Mouse (Mus musculus) limb, embryonic 14.5 days (tissue): Measurements from ENCODE around the gene Pglyrp1. TPM values are rescaled to one million over a fixed set of nuclear protein-coding genes. Genes with fewer than 3 reads are reported as not detected.

Experiments
- ATAC-seq: fragments of 200-750 bp; cut with Nextera tagmentation; 2 replicates; pipeline ENCODE4 v1.8.0; 2017; ENCODE audit warnings: low read depth, moderate number of reproducible peaks, moderate TSS enrichment; ENCODE audit not compliant: low FRiP score
- DNase-seq: peaks from one replicate; pipeline ENCODE4 v3.0.0-alpha.2; 2015; ENCODE audit warnings: low spot score
- H3K27ac ChIP-seq: fragments of 300-500 bp; sonication (generic); replicated peaks from 2 replicates; pipeline ENCODE4 v1.5.1; 2014; ENCODE audit warnings: low read depth, mild to moderate bottlenecking, low read length, moderate library complexity, mixed read lengths
- H3K27me3 ChIP-seq: fragments of 300-500 bp; sonication (generic); 2 replicates; pipeline ENCODE4 v1.6.1; 2014; ENCODE audit warnings: low read length, mixed read lengths; ENCODE audit not compliant: control insufficient read depth, insufficient read depth
- H3K36me3 ChIP-seq: fragments of 300-500 bp; sonication (generic); 2 replicates; pipeline ENCODE4 v1.6.1; 2014; ENCODE audit warnings: mild to moderate bottlenecking, low read length, moderate library complexity, mixed read lengths; ENCODE audit not compliant: control insufficient read depth, insufficient read depth
- H3K4me1 ChIP-seq: fragments of 300-500 bp; sonication (generic); 2 replicates; pipeline ENCODE4 v1.6.1; 2014; ENCODE audit warnings: antibody characterized with exemption, low read length, mixed read lengths; ENCODE audit not compliant: control insufficient read depth, insufficient read depth
- H3K4me2 ChIP-seq: fragments of 300-500 bp; sonication (generic); replicated peaks from 2 replicates; pipeline ENCODE4 v1.6.1; 2014; ENCODE audit warnings: low read depth, mild to moderate bottlenecking, low read length, moderate library complexity; ENCODE audit not compliant: severe bottlenecking
- H3K4me3 ChIP-seq: fragments of 300-500 bp; sonication (generic); replicated peaks from 2 replicates; pipeline ENCODE4 v1.5.1; 2014; ENCODE audit warnings: low read length
- H3K9ac ChIP-seq: fragments of 300-500 bp; sonication (generic); 2 replicates; pipeline ENCODE4 v1.6.1; 2014; ENCODE audit warnings: mild to moderate bottlenecking, low read depth, low read length, moderate library complexity; ENCODE audit not compliant: severe bottlenecking
- H3K9me3 ChIP-seq: fragments of 300-500 bp; sonication (generic); 2 replicates; pipeline ENCODE4 v1.6.1; 2016; ENCODE audit warnings: low read length; ENCODE audit not compliant: control insufficient read depth
- POLR2A ChIP-seq: fragments of 200-500 bp; IDR thresholded peaks from 2 replicates; pipeline ENCODE4 v1.8.0; 2012; ENCODE audit warnings: inconsistent platforms, mild to moderate bottlenecking, moderate library complexity, borderline replicate concordance; ENCODE audit not compliant: insufficient read depth, insufficient read length; ENCODE audit errors: extremely low read depth
- WGBS: fragments of 180-500 bp; shearing (Covaris S2); extraction: QIAGEN DNeasy Blood & Tissue Kit; methylation state at CpG from one replicate; pipeline ENCODE4 v1.1.7; 2014; 5-methylcytosine and 5-hydroxymethylcytosine counted together
- polyA plus RNA-seq, 2 experiments: library from polyadenylated mRNA; depleted of rRNA in 1 of 2; stranded (reverse) in 1 of 2; unstranded in 1 of 2; fragments of >200 nt; fragmentation: Nextera tagmentation in 1 of 2; extraction: Ambion mirVana in 1 of 2; gene quantifications; 2 replicates each; pipeline versions ENCODE4 v1.2.1 to v1.2.3; 2012 to 2014

The Pglyrp1 gene
- polyA plus RNA-seq, 2 experiments = 0.60 to 1.9 TPM

DNA sequence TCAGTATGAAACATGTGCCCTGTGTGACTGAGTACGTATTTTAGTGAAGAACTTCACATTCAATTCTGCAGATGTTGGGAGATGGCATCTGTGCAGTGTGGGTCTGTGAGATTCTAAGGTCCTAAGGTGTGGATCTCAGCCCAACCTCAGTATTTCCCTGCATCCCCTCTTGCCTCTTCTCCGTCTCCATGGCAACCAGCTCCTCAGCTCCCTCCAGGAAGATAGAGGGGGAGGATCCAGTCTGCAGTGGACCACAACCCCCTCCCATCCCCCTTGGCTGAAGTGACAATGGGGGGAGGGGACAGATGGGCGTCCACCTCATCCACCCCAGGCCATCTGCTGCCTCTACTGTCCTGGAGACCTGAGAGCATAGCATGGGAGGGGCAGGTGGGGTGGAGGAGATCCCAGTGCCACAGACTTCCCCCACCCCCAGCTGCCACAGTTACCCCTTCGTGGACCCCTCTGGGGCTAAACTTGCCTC, 52.6 kb downstream of the Pglyrp1 start:
- DNase-seq (no peak), ATAC-seq (no peak)
- 17% methylated on average over 4 of the region's 4 CpGs for WGBS
- no peak overlapping the region for H3K9ac ChIP-seq
- H3K36me3 ChIP-seq = no peaks in the 10 kb centered on the region
- TF ChIP-seq POLR2A = no peak
- peaks cover 49% of the 10 kb centered on the region for H3K27me3 ChIP-seq
- no peak overlapping the region for H3K4me2 ChIP-seq
- no peak overlapping the region for H3K4me3 ChIP-seq
- H3K4me1 ChIP-seq = peaks cover 3% of the 10 kb centered on the region; the same call in 1 of the 2 replicates
- H3K27ac ChIP-seq = no peak overlapping the region
- H3K9me3 ChIP-seq = no peaks in the 10 kb centered on the region

DNA sequence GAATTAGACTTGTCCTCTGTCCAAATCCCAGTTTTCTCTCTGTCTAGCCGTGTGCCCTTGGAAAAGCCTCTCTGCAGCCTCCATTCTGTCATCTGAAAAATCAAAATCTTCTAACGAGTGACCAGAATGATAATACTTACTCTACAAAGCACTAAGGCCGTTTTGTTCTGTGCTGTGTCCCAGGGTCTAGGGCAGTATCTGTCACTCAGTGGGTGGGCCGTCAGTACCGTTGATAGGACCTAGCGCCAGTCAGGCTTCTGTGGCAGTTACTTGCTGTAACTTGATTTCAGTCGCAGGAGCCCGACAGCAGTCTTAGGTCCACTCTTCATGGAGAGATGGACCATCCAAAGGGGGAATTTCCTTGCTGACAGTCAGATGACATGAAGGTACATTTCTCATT, 53.2 kb downstream of the Pglyrp1 start:
- Histone ChIP-seq H3K27me3 (peaks cover 49% of the 10 kb centered on the region), H3K9me3 (no peaks in the 10 kb centered on the region), H3K9ac (no peak overlapping the region), H3K4me3 (no peak overlapping the region), H3K4me2 (no peak overlapping the region), H3K36me3 (no peaks in the 10 kb centered on the region), H3K4me1 (peaks cover 3% of the 10 kb centered on the region; the same call in 1 of the 2 replicates), H3K27ac (no peak overlapping the region)
- 16% methylated on average over 8 of the region's 8 CpGs for WGBS
- ATAC-seq = no peak
- no peak for DNase-seq
- TF ChIP-seq POLR2A = no peak

DNA sequence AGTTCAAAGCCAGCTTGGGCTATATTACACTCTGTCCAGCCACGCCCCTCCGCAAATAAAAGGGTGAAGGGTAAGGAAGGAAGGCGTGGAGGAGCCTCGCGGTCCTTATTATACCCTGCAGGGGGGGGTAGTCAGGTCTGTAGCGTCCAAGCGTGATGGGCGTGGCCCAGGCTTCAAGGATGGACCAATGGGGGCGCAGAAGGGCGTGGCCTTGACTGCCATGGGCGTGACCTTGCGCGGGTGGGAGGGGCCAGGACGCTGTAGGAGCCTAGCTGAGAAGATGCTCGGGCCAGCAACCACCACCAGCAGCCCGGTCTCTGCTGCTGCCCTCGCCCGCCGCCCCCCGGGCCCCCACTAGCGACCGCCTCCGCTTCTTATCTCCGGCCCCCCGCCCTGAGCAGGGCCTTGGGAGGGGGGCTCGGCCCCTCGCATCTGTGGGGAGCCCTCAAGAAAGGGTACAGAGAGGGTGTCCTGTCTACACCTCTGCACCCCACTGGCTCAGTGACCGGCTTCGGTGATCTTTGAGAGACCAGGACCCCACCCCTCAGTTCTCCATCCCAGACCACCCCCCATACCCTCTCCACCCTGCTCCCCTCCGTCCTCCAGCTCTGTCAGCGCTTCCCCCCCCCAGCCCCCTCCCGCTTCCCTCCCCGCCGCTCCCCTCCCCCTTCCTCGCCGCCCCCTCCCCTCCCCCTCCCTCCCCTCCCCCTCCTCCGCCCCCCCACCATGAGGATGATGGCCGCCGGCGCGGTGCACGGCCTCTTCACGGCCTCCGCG, 54.2 kb downstream of the Pglyrp1 start, which contains the start of gene Nova2:
TSS of gene Nova2 (plus strand) at position 727 of the 777 bp plus-strand sequence.
- Histone ChIP-seq H3K4me2 (peak within 1 kb of the TSS; percentile 76), H3K27me3 (peaks cover 49% of the 10 kb centered on the region), H3K9ac (peak within 1 kb of the TSS; percentile 49), H3K36me3 (no peaks in the 10 kb centered on the region), H3K4me1 (peaks cover 3% of the 10 kb centered on the region; the same call in 1 of the 2 replicates), H3K9me3 (no peaks in the 10 kb centered on the region), H3K27ac (no peak within 1 kb of the TSS), H3K4me3 (peak within 1 kb of the TSS; percentile 43)
- 0% methylated on average over 17 of the region's 45 CpGs for WGBS
- ATAC-seq (peak; percentile 81), DNase-seq (peak; percentile 67)
- TF ChIP-seq POLR2A = no peak

DNA sequence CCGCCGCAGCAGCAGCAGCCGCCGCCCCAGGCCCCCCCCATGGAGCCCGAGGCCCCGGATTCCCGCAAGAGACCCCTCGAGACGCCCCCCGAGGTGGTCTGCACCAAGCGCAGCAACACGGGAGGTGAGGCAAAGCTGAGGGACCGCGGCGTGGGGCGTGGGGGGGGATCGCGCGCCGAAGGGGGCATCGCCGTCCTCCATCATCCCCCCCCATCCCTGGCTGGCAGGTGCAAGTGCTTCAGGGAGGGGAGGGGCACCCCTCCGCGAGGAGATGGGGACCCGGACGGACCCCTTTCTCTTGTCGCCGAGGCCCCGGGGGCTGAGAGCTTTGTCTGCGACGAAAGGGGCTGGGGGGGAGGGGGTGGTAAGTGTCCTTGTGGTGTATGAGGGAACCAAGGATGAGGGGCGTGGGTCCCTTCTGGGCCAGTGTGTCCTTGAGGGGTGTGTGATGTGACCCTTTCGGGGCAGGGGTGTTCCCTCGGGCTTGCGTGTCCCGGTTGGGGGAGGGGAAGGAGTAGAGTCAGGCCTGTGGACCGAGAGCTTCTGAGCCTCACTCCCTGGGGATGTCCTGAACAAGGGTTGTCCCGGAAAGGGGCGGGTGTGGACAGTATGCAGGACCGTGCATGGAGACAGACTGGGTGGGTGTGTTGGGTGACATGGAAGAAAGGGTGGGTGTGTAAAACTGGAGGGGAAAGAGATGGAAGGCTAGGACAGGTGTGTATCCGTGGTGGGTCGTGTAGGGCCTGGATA, 55.1 kb downstream of the Pglyrp1 start:
- Histone ChIP-seq H3K4me3 (peak overlapping the region; percentile 43), H3K27ac (no peak overlapping the region), H3K27me3 (peaks cover 49% of the 10 kb centered on the region), H3K36me3 (no peaks in the 10 kb centered on the region), H3K4me2 (peak overlapping the region; percentile 76), H3K9ac (peak overlapping the region; percentile 49), H3K4me1 (peaks cover 3% of the 10 kb centered on the region; the same call in 1 of the 2 replicates), H3K9me3 (no peaks in the 10 kb centered on the region)
- DNase-seq = no peak
- 2% methylated on average over 26 of the region's 42 CpGs for WGBS
- no peak for TF ChIP-seq POLR2A
- no peak for ATAC-seq

DNA sequence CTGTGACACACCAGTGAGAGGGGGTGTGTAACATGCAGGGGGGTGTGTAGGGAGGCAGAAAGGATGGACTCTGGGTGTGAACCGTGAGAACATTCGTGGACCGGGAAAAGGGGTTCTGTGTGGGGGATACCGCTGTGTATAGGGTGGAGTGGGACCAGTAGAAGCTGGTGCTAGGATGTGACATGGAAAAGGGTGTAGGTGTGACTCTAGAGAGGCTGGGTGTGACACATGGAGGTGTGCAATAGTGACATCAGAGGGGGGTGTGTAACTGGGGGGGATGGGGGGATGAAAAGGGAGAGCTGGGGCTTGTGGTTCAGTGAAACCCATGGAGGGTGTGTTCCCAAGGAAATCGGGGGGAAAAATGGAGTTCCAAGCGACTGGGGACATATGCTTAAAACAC, 55.8 kb downstream of the Pglyrp1 start:
- WGBS = 60% methylated on average over 6 of the region's 6 CpGs
- Histone ChIP-seq H3K4me2 (no peak overlapping the region), H3K9ac (no peak overlapping the region), H3K27me3 (peaks cover 49% of the 10 kb centered on the region), H3K4me3 (no peak overlapping the region), H3K36me3 (no peaks in the 10 kb centered on the region), H3K27ac (no peak overlapping the region), H3K4me1 (peaks cover 3% of the 10 kb centered on the region; the same call in 1 of the 2 replicates), H3K9me3 (no peaks in the 10 kb centered on the region)
- ATAC-seq (no peak), DNase-seq (no peak)
- no peak for TF ChIP-seq POLR2A
